Mouse (Mus musculus) cerebellum, postnatal 10 days (tissue): ENCODE measurements around the gene Angptl1.
A peak's percentile ranks its signal among the peaks of the same experiment; 100 is the strongest.

Experiments
- DNase-seq, 2 experiments: peaks; one replicate each; pipeline ENCODE4 v3.0.0; 2021; ENCODE audit warnings: mixed read lengths in 2 of 2

Angptl1 gene

DNA sequence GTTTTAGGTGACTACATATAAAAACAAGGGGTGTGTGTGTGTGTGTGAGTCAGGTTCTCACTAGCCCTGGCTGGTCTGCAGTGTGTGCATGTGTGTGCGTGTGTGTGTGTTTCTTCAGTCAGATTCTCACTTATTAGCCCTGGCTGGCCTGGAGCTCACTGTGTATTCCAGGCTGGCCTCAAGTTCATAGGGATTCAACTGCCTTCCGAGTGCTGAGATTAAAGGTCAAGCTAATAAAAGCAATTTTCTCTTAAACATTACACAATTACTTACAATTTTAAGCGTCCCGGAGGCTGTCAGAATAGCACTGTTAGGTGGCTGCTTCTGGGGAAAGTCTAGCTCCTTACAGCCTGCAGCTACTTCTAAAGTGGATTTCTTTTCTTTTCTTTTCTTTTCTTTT, at the start of gene Angptl1:
Gene Angptl1, plus strand, starts transcription at position 386 of the 400 bp plus-strand sequence.
- DNase-seq = no peak

DNA sequence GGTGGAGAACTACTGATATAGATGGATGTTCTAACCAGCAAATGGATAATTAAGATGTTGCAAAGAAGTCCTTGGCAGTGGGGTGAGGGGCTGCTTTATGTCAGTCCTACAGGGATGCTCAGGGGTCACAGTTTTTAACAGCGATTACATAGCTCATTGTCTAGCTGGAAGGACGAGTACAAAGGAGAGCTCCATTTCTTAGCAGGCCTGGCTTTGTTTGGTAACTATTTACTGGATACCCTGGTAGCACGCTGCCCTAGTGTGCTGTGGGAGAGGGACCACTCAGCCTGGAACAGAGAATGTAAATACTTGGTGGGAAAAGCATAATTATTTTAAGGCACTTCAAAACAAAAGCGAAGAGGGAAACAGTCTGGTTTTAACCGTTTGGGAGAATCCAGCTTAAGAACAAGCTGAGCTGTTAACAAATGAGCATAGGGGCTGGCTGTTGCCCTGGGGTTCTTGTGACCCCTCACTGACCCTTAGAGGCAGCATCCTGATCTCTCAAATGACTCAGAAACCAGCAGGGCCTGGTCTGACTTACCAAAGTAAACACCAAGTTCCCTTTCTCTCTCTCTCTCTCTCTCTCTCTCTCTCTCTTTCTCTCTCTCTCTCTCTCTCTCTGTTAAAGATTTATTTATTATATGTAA, 48.4 kb upstream of the Angptl1 start:
- DNase-seq = no peak

DNA sequence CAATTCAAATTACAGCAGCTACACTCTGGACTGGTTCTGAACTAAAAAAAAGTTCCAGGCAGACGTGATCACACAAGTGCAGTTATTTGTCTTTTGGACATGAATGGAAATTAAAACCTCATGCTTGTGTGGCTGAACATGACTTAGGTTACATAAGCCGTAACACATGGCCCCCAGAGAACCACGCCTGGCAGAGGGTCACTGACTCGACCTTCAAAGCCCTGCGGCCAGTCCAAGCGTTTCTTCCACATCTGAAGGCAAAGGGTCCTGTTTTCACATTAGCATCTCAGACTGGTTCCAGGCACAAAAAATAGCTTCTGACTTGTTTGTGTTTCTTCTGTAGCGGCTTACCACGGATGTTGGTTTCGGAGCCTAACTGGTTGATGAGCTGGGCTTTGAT, 42.1 kb upstream of the Angptl1 start:
- no peak for DNase-seq

GRCm38 (mm10) chr1:156801276-156801675, 37.1 kb upstream of the Angptl1 start:
- no peak for DNase-seq

- DNase-seq = no peak
These were observed 30.0 kb upstream of the Angptl1 start for GRCm38 (mm10) chr1:156808332-156808731.

DNA sequence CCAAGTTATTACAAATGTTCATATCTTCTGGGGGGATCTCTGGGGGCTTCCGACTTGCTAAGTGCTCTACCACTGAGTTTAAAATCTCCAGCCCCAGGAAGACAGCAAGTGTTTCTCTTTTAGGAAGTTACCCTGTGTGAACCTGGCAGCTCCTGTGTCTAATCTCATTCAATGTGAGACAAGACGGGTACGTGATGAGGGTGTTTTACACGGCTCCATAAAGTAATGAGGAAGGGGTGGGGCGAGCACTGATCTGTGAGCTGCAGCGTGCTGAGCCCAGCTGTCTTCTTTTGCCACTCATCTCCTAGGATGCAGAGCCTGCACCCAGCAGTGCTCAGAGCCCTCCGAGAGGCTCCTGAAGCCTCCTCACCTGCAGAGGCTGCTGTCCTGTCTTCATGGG, 26.4 kb upstream of the Angptl1 start:
- no peak for DNase-seq

DNA sequence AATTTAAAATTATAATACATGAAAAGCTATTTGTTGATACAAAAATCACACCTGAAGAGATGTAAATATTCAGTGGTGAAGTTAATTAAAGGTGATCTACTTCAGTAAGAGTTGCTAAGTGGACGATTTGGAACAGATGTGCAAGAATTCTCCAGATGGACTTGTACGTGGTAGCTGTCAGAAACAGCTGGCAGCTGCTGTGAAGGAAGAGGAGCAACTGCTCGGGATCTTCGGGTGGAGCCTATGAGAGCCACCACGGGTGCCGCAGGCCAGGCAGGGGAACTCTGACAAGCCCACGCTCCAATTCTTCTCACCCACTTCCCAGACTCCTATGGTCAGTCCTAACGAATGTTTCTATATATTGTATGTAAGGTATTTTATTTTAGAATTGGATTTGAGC, 25.6 kb upstream of the Angptl1 start:
- no peak for DNase-seq

DNA sequence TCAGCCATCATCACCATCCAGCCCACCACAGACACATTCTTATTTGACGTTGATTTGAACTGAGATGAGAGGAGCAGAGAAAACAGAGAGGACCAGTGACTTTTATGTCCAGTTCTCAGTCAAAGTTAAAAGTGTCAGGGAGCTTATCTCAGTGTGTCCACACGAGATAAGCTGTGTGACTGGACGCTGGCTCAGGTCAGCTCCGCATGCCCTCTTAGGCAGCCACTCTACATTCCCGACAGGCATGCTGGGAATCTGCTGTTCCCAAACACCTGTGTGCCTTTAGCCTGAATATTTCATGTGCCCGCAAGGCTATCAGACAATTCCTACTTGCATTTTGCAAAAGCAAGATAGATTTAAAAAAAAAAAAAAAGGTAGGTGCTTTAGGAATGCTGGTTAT, 24.9 kb upstream of the Angptl1 start:
- no peak for DNase-seq

GRCm38 (mm10) chr1:156819236-156819635, 19.1 kb upstream of the Angptl1 start:
- no peak for DNase-seq

DNA sequence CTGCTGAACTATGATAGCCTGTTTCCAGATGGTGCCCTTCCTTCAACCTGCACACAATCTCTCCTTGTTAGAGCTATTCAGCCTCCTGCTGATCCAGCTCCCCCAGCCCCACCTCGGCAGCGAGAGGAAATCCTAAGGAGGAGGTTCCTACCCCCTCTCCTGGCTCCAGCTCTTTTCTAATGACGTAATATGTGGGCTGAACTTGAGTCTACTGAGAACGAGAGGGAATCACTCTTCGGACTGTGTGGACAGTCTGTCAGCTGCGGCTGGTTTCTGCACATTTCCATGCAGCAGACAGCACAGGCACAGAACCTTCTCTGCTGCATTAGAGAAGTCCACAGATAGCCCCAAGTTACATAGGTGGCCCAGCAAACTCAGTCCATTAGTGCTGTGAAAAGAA, 333 bp downstream of the Angptl1 start:
- peak; percentile 47 to 59 for DNase-seq

GRCm38 (mm10) chr1:156841625-156842339, 3.4 kb downstream of the Angptl1 start:
- DNase-seq = peak; percentile 16 to 19

- DNase-seq = no peak
These were observed 8.7 kb downstream of the Angptl1 start for GRCm38 (mm10) chr1:156847098-156847497.

DNA sequence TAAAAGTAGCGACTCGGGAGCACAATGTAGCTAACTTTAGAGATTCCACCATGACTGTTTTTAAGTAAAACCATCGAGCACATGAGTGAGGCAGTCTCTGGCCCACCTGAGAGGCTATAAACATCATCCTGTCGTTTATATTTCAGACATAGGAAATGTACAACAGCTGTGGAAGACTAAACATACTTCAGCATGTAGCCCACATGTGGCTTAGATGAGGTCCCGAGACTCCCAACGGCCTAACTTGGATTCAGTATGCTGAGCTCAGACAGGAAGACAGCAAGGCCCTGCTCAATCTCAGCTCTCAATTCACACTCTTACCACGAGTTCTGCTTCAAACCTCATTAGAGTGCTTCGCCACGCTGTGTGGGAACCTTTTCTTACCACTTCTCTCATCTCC, 14.0 kb downstream of the Angptl1 start:
- DNase-seq = no peak

GRCm38 (mm10) chr1:156852872-156853271, 14.5 kb downstream of the Angptl1 start:
- DNase-seq = no peak

DNA sequence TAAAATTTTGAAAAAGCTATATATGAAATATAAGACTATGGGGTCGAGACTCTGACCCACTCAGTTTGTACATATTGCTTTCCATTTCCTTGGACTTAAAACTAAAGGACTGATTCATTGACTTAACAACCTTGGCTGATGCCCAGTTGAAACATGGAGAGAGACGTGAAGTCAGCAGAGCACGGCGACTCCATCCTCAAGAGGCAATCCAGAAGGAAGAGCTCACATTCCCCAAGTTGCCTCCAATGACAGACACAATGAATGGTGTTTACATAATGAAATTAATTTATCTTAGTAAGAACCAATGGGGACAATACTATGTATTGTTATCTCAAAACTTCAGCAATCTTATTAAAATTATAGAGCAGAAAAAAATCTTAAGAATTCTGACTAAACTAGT, 16.2 kb downstream of the Angptl1 start:
- no peak for DNase-seq

- DNase-seq = no peak
These were observed 18.3 kb downstream of the Angptl1 start for GRCm38 (mm10) chr1:156856666-156857065.

DNA sequence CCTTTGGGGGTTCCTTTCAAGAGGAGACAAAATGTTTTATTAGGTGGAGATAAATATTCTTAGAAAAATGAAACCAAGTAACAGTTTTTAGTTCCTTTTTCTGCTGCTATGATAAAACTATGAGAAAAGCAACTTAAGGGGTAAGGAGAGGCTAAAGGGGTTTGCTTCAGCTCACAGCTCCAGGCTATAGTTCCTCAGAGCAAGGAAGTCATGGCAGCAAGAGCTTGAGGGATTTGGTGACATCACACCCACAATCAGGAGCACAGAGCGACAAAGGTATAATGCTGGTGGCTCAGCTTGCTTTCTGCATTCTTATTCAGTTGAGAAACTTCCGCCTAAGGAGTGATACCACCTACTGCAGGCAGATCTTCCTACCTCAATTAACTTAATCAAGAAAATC, 20.8 kb downstream of the Angptl1 start:
- DNase-seq = no peak

DNA sequence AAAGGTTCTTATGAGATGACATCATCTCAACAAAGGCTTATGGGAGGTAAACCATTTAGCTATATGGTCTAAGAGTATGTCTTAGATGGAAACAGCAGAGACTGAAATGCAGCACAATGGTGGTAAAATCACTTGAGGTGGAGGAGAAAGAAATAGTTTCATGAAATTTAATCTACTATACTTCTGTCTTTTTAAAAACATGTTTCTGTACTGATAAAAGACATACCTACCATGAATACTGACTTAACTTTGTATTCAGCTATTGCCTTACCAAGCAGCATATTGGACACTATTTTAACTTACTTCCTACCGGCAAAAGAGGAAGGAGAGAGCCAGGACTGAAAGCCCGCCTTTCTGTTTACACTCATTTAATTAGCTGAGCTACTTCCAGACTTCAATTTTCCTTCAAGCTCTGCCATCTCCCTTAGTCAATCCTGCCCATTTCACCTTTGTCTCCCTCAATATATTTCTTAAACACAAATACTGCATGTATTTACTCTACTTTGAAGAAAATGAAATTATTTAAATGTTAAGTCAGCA, 21.4 kb downstream of the Angptl1 start:
- DNase-seq = no peak

DNA sequence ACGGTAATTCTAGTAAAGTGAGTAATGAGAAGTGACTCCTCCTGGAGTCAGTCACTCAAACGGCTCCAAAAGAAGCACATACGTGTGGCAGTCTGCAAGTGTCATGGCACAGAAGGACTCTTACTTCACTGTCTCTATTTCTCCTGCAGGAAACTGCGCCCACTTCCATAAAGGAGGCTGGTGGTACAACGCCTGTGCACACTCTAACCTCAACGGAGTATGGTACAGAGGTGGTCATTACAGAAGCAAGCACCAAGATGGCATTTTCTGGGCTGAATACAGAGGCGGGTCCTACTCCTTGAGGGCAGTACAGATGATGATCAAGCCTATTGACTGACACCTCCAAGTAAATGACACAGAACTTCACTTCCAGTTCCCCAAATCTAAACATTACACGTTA, 21.9 kb downstream of the Angptl1 start:
- DNase-seq = no peak

DNA sequence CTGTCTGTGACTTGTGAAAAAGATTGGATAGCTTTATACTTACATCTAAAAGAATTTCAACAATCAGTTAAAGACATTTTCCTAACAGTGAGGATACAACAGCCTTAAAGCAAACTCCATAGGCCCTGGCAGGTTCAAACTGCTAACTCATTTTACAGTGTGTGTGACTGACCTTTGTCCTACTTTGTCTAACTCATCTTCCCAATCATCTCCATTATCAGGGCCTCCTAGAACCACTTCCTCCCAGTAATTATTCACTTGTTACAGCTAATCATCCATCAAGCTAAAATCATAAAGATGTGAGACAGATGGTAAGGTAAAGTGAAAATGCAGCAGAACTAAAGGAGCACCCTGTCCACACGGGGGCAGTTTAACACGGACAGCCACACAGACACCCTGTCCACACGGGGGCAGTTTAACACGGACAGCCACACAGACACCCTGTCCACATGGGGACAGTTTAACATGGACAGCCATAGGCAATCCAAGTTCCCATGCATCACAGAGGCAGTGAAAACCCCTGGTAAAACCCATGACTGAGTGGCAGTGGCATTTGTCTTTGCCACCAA, 23.2 kb downstream of the Angptl1 start:
- peak in 1 of 2 experiments; percentile 19 for DNase-seq

DNA sequence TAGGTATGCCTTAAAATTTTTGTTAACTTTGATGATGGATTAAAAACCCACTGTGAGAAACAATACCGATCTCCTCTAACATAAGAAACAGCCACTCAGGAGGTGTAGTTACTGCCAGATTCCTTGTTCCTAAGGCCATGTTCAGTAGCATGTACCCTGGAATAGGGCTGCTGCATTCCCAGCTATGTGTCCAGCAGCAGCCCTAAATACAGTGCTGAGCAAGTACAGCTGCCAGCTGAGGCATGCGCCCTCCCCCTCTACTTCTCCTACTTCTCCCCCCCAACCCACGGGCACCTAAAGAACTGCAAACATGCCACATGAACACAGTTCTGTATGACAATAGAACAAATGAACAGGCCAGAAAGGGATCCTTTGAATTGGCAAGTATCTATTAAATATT, 25.4 kb downstream of the Angptl1 start:
- DNase-seq = no peak

DNA sequence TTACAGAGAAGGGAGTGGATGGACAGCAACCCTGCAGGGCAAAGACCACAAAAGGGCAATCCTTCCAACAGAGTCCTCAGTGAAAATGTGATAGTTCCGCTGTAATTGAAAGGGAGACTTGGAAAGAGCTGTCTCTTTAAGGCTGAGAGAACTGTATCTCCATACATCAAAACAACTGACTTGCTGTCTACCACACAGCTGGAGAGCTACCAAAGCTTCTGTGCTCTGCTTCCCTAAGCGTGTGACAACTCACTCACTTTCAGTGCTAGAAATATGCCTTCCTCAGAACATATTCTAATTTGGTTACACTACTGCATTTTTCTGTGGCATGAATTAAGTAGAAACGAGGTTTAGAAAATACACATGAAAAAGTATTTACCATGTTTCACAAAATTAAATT, 25.9 kb downstream of the Angptl1 start:
- no peak for DNase-seq

- no peak for DNase-seq
These were observed 31.7 kb downstream of the Angptl1 start for GRCm38 (mm10) chr1:156870028-156870427.

- no peak for DNase-seq
These were observed 32.3 kb downstream of the Angptl1 start for GRCm38 (mm10) chr1:156870616-156871015.
